26 mouse cellular contexts compared by ENCODE assay signal in the genomic region with DNA sequence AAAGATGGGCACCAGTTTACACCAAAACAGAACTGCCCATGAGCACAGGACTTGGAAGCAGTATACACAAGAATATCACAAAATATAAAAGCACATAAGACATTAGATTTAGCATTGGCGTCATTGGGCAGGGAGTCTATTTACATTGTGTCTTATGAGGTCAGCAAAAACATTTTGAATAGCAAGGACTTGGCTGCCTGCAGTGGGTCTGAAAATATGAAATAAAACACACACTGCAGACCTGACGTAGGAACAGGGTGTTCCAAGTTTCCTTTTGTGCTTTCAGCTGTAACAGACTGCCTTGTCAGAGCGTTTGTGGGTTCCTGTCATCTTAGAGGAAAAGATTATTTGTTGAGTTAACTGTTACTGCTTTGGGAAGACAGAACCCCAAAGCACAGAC.
"Had no signal": no experiment of that assay in that cellular context is flagged by ENCODE, and none has a peak within 500 bp of the region (broad histone marks: within the 10 kb centered on the region; RNA-seq: fewer than 3 reads in every experiment).

No protein-coding gene starts in this region.

- H3K36me3 ChIP-seq: hindbrain, embryonic 10.5 days; hindbrain, embryonic 12.5 days; intestine, embryonic 15.5 days; limb, embryonic 10.5 days; limb, embryonic 12.5 days; liver, embryonic 13.5 days; liver, embryonic 15.5 days had no signal

- H3K4me1 ChIP-seq: hindbrain, embryonic 10.5 days; hindbrain, embryonic 12.5 days; intestine, embryonic 15.5 days; limb, embryonic 10.5 days; liver, embryonic 13.5 days; liver, embryonic 15.5 days had no signal

- ATAC-seq: hindbrain, embryonic 16.5 days; inflammation-experienced regulatory T-cells, adult 6 months; intestine, embryonic 15.5 days; intestine, postnatal 0 days had no signal

- H3K27me3 ChIP-seq: hindbrain, embryonic 12.5 days; intestine, embryonic 15.5 days; limb, embryonic 12.5 days; liver, embryonic 13.5 days; liver, embryonic 15.5 days had no signal

- H3K9me3 ChIP-seq: hindbrain, embryonic 10.5 days; hindbrain, embryonic 12.5 days; intestine, embryonic 15.5 days; limb, embryonic 10.5 days; limb, embryonic 12.5 days; liver, embryonic 13.5 days; liver, embryonic 15.5 days had no signal

- H3K27ac ChIP-seq: heart, adult 2 months; hindbrain, embryonic 10.5 days; hindbrain, embryonic 12.5 days; hindbrain, embryonic 14.5 days; intestine, embryonic 15.5 days; layer of hippocampus, adult 2 months; left cerebral cortex, adult 2 months; limb, embryonic 10.5 days; limb, embryonic 12.5 days; liver, embryonic 13.5 days; liver, embryonic 15.5 days had no signal

- H3K4me2 ChIP-seq: heart, embryonic 11.5 days; hindbrain, embryonic 12.5 days; hindbrain, embryonic 14.5 days; intestine, embryonic 15.5 days; limb, embryonic 12.5 days; liver, embryonic 11.5 days; liver, embryonic 13.5 days; liver, embryonic 15.5 days had no signal

- DNase-seq: gastrocnemius, postnatal 14 days; gastrocnemius, postnatal 36 days; heart, adult 11 months; heart, adult 2 months; heart, postnatal 10 days; heart, postnatal 4 days; kidney, adult 18-20 months; kidney, adult 9 months; kidney, postnatal 14 days; kidney, postnatal 4 days; liver; liver, embryonic 13.5 days had no signal

- H3K4me3 ChIP-seq: heart, adult 2 months; hindbrain, embryonic 10.5 days; hindbrain, embryonic 12.5 days; intestine, embryonic 15.5 days; layer of hippocampus, adult 2 months; left cerebral cortex, adult 2 months; limb, embryonic 10.5 days; limb, embryonic 12.5 days; liver, embryonic 13.5 days; liver, embryonic 15.5 days had no signal

- H3K9ac ChIP-seq: hindbrain, embryonic 12.5 days; hindbrain, embryonic 14.5 days; intestine, embryonic 15.5 days; limb, embryonic 12.5 days; liver, embryonic 13.5 days; liver, embryonic 15.5 days had no signal
